Comparison of ENCODE assay signal across 19 mouse cellular contexts in genomic region chr7:67287456-67287855, GRCm38 (mm10).
DNase-seq lines count a peak whose midpoint lies in the region; ATAC-seq and TF ChIP-seq lines count a peak whose summit lies in the region.
"Had no signal": no experiment of that assay in that cellular context is flagged by ENCODE, and none has a peak within 500 bp of the region (broad histone marks: within the 10 kb centered on the region; RNA-seq: fewer than 3 reads in every experiment).

No protein-coding gene starts in this region.

- ATAC-seq in heart, postnatal 0 days (ENCODE audit: insufficient read depth, low read depth) = no peak
- peak; percentile 87 for ATAC-seq in intestine, embryonic 16.5 days
- ATAC-seq: CD4-positive, CD25-positive, alpha-beta regulatory T cell, adult 4 months; forebrain, embryonic 16.5 days; hindbrain, postnatal 0 days had no signal

- no peak for TF ChIP-seq CTCF in heart, postnatal 0 days (IDR thresholded peaks at IDR 0.05; ENCODE audit: low read depth)

- peaks cover 24% of the 10 kb centered on the region; the same call in 1 of the 2 replicates for H3K36me3 ChIP-seq in heart, postnatal 0 days (replicated peaks; ENCODE audit: control insufficient read depth, insufficient read depth, low read length)
- no peaks in the 10 kb centered on the region for H3K36me3 ChIP-seq in intestine, embryonic 16.5 days (ENCODE audit: control insufficient read depth, insufficient read depth, low read length)
- H3K36me3 ChIP-seq: embryonic facial prominence, embryonic 13.5 days had no signal

- DNase-seq in heart, postnatal 0 days (ENCODE audit: low spot score) = no peak
- no peak for DNase-seq in heart, postnatal 36 days
- DNase-seq in 3T3-L1 (ENCODE audit: low read depth, low spot score) = peak; percentile 78
- DNase-seq in ZHBTc4 (ENCODE audit: low read depth, low spot score) = peak; percentile 51
- DNase-seq in adipocyte (ENCODE audit: low spot score) = no peak
- DNase-seq in frontal cortex, postnatal 14 days (ENCODE audit: low spot score in 2 of 2) = no peak
- no peak for DNase-seq in layer of hippocampus, postnatal 10 days (ENCODE audit: low spot score in 2 of 2)
- DNase-seq: cerebellum, postnatal 36 days; gastrocnemius, postnatal 25 days; spleen, adult 18-20 months; thymus, adult 18-20 months had no signal

- TF ChIP-seq EP300 in heart, postnatal 0 days (IDR thresholded peaks at IDR 0.05; ENCODE audit: low read depth) = no peak

- WGBS in heart, postnatal 0 days = 62% methylated on average over 4 of the region's 4 CpGs
- 67% methylated on average over 4 of the region's 4 CpGs for WGBS in intestine, embryonic 16.5 days

- H3K4me3 ChIP-seq in heart, postnatal 0 days (ENCODE audit: low read depth, low read length) = no peak overlapping the region
- H3K4me3 ChIP-seq in intestine, embryonic 16.5 days (ENCODE audit: low read length) = no peak overlapping the region
- H3K4me3 ChIP-seq: embryonic facial prominence, embryonic 13.5 days; left cerebral cortex, adult 2 months had no signal

- intact Hi-C loops in heart, postnatal 36 days (cut with DNase I) = no loop called here

- no peak overlapping the region for H3K9ac ChIP-seq in heart, postnatal 0 days (replicated peaks; ENCODE audit: low read depth, low read length)
- H3K9ac ChIP-seq in intestine, embryonic 16.5 days (ENCODE audit: low read depth, low read length) = no peak overlapping the region
- H3K9ac ChIP-seq: embryonic facial prominence, embryonic 13.5 days had no signal

- 0 out of 2 replicates have a peak overlapping the region, but pooled peaks have one; percentile 25 for H3K27ac ChIP-seq in heart, postnatal 0 days (ENCODE audit: low read depth)
- no peak overlapping the region for H3K27ac ChIP-seq in intestine, embryonic 16.5 days (ENCODE audit: low read length)
- H3K27ac ChIP-seq: embryonic facial prominence, embryonic 13.5 days; hindbrain, postnatal 0 days; kidney, postnatal 0 days; left cerebral cortex, adult 2 months had no signal

- no peak overlapping the region for H3K4me2 ChIP-seq in heart, postnatal 0 days (ENCODE audit: low read depth, low read length)
- H3K4me2 ChIP-seq in intestine, embryonic 16.5 days (ENCODE audit: low read depth, low read length) = no peak overlapping the region
- H3K4me2 ChIP-seq: embryonic facial prominence, embryonic 13.5 days; midbrain, embryonic 11.5 days had no signal

- no peaks in the 10 kb centered on the region for H3K9me3 ChIP-seq in heart, postnatal 0 days (replicated peaks; ENCODE audit: control insufficient read depth, low read length)
- no peaks in the 10 kb centered on the region for H3K9me3 ChIP-seq in intestine, embryonic 16.5 days (ENCODE audit: control insufficient read depth, low read length)
- H3K9me3 ChIP-seq: embryonic facial prominence, embryonic 13.5 days had no signal

- H3K27me3 ChIP-seq in heart, postnatal 0 days (ENCODE audit: control insufficient read depth, insufficient read depth, low read length) = no peaks in the 10 kb centered on the region
- H3K27me3 ChIP-seq in intestine, embryonic 16.5 days (replicated peaks; ENCODE audit: control insufficient read depth, insufficient read depth, low read length) = no peaks in the 10 kb centered on the region
- H3K27me3 ChIP-seq: embryonic facial prominence, embryonic 13.5 days had no signal

- peaks cover 18% of the 10 kb centered on the region; the same call in 1 of the 2 replicates for H3K4me1 ChIP-seq in heart, postnatal 0 days (ENCODE audit: control insufficient read depth, insufficient read depth)
- H3K4me1 ChIP-seq in intestine, embryonic 16.5 days (ENCODE audit: control insufficient read depth, insufficient read depth, low read length) = no peaks in the 10 kb centered on the region
- H3K4me1 ChIP-seq: embryonic facial prominence, embryonic 13.5 days had no signal

Comparison
In these comparisons a context has a peak if more than half of its experiments do, and no peak if none do; other contexts are left out.
1. DNase-seq: peak in 3T3-L1 (single experiment) and ZHBTc4 (single experiment); none in heart, postnatal 0 days (single experiment), heart, postnatal 36 days (0 of 2), adipocyte (single experiment), frontal cortex, postnatal 14 days (0 of 2) and layer of hippocampus, postnatal 10 days (0 of 2).